Mouse (Mus musculus): ENCODE measurements at regions not wholly inside any gene's neighbourhood (a gene's known extent, or its start where the extent isn't known, plus 50 kb on each side); places are given as distances from the start of the nearest gene placed in this dataset.
A peak's percentile ranks its signal among the peaks of the same experiment; 100 is the strongest.
"Not testable (repeated sequence)": the region's sequence is repeated elsewhere in the genome, so short reads cannot be mapped to it uniquely, and the experiment has no call there.

GRCm38 (mm10) chr4:10398075-10398474 is 476.2 kb upstream of the 2610301B20Rik start:
- Histone ChIP-seq H3K4me2 (ENCODE audit: low read depth) (no peak overlapping the region), H3K4me3 (ENCODE audit: low read depth, low read length) (no peak overlapping the region), H3K27me3 (ENCODE audit: insufficient read depth, low read length) (no peaks in the 10 kb centered on the region), H3K27ac (ENCODE audit: low read depth, low read length) (no peak overlapping the region), H3K36me3 (ENCODE audit: insufficient read depth) (no peaks in the 10 kb centered on the region), H3K4me1 (ENCODE audit: insufficient read depth) (no peaks in the 10 kb centered on the region), H3K9me3 (ENCODE audit: low read length) (no peaks in the 10 kb centered on the region), H3K9ac (no peak overlapping the region)
- no peak for TF ChIP-seq CTCF (IDR thresholded peaks at IDR 0.05; ENCODE audit: low read depth)
- DNase-seq (no peak), ATAC-seq (no peak)
- WGBS: 90% methylated on average over 2 of the region's 2 CpGs

GRCm38 (mm10) chr4:10399649-10400048 is 474.6 kb upstream of the 2610301B20Rik start:
- no peaks in the 10 kb centered on the region for H3K36me3 ChIP-seq (ENCODE audit: insufficient read depth)
- WGBS: 40% methylated on average over 1 of the region's 1 CpGs
- TF ChIP-seq CTCF (IDR thresholded peaks at IDR 0.05; ENCODE audit: low read depth): no peak
- no peak for ATAC-seq
- H3K27me3 ChIP-seq (ENCODE audit: insufficient read depth, low read length): no peaks in the 10 kb centered on the region
- no peaks in the 10 kb centered on the region for H3K4me1 ChIP-seq (ENCODE audit: insufficient read depth)
- H3K27ac ChIP-seq (ENCODE audit: low read depth, low read length): no peak overlapping the region
- H3K9me3 ChIP-seq (ENCODE audit: low read length): no peaks in the 10 kb centered on the region
- no peak for DNase-seq
- H3K9ac ChIP-seq: no peak overlapping the region
- no peak overlapping the region for H3K4me2 ChIP-seq (ENCODE audit: low read depth)
- no peak overlapping the region for H3K4me3 ChIP-seq (ENCODE audit: low read depth, low read length)

DNA sequence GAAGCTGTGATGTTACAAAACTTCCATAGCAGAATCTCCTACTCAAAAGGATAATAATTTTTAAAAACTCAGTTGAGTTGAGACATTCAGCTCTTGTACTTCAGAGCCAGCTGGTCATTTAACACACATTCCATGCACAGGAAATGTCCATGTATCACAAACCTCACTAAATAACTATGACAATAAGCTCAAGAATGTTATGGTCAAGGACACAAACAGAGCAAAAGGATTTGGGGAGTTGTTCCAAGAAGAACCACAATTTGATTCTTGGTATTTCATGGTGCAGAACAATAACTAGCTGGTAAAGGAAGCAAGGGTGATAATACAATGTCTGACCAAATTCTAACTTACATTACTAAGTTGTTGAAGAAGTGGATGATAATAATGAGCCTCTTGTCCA is 471.4 kb upstream of the 2610301B20Rik start:
- no peak for TF ChIP-seq CTCF (IDR thresholded peaks at IDR 0.05; ENCODE audit: low read depth)
- DNase-seq: no peak
- Histone ChIP-seq H3K36me3 (ENCODE audit: insufficient read depth) (no peaks in the 10 kb centered on the region), H3K4me3 (ENCODE audit: low read depth, low read length) (no peak overlapping the region), H3K4me1 (ENCODE audit: insufficient read depth) (no peaks in the 10 kb centered on the region), H3K27ac (ENCODE audit: low read depth, low read length) (no peak overlapping the region), H3K9me3 (ENCODE audit: low read length) (no peaks in the 10 kb centered on the region), H3K27me3 (ENCODE audit: insufficient read depth, low read length) (no peaks in the 10 kb centered on the region), H3K9ac (no peak overlapping the region), H3K4me2 (ENCODE audit: low read depth) (no peak overlapping the region)
- ATAC-seq: no peak

GRCm38 (mm10) chr4:10404438-10404837 is 469.9 kb upstream of the 2610301B20Rik start:
- Histone ChIP-seq H3K4me1 (ENCODE audit: insufficient read depth) (no peaks in the 10 kb centered on the region), H3K36me3 (ENCODE audit: insufficient read depth) (no peaks in the 10 kb centered on the region), H3K4me2 (ENCODE audit: low read depth) (no peak overlapping the region), H3K4me3 (ENCODE audit: low read depth, low read length) (no peak overlapping the region), H3K9me3 (ENCODE audit: low read length) (no peaks in the 10 kb centered on the region), H3K27ac (ENCODE audit: low read depth, low read length) (no peak overlapping the region), H3K27me3 (ENCODE audit: insufficient read depth, low read length) (no peaks in the 10 kb centered on the region), H3K9ac (no peak overlapping the region)
- ATAC-seq: no peak
- no peak for DNase-seq
- TF ChIP-seq CTCF (IDR thresholded peaks at IDR 0.05; ENCODE audit: low read depth): no peak
- 62% methylated on average over 5 of the region's 5 CpGs for WGBS

DNA sequence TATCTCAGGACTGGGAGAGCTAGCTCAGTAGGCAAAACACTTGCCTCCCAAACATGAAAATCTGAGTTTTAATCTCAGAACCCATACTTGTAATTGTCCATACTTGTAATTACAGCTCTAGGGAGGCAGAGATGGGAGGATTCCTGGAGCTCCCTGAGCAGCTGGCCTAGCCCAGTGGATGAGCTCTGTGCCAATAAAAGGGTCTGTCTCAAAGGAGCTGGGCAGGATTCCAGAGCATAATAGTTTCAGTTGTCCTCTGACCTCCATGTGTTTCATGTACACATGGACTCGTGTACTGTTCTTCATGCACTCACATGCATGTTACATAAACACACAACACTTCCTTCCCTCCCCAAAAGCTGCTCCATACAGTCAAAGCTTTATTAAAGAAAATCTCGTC is 469.2 kb upstream of the 2610301B20Rik start:
- 62% methylated on average over 2 of the region's 2 CpGs for WGBS

DNA sequence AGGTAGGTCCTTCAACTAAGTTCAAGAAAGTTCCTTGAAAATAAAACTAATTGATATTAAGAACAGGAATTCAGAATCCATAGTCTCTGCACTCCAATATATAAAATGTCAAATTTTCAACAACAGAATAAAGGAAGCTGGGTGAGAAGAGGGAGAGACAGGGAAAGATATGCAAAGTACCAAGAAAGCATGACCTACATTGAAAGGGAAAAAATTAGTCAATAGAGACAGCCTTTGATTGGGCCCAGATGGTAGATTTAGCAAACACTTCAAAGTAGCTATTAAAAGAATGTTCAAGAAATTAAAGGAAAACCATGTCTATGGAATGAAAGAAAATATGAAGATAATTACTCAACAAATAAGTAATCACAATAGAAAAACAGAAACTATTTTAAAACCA is 460.0 kb upstream of the 2610301B20Rik start:
- Histone ChIP-seq H3K27ac (ENCODE audit: low read depth, low read length) (no peak overlapping the region), H3K9ac (no peak overlapping the region), H3K36me3 (ENCODE audit: insufficient read depth) (no peaks in the 10 kb centered on the region), H3K27me3 (ENCODE audit: insufficient read depth, low read length) (no peaks in the 10 kb centered on the region), H3K4me2 (ENCODE audit: low read depth) (no peak overlapping the region), H3K9me3 (ENCODE audit: low read length) (no peaks in the 10 kb centered on the region), H3K4me1 (ENCODE audit: insufficient read depth) (no peaks in the 10 kb centered on the region), H3K4me3 (ENCODE audit: low read depth, low read length) (no peak overlapping the region)
- ATAC-seq (no peak), DNase-seq (no peak)
- no peak for TF ChIP-seq CTCF (IDR thresholded peaks at IDR 0.05; ENCODE audit: low read depth)

More for the DNA sequence above, 469.2 kb upstream of the 2610301B20Rik start:
- Histone ChIP-seq H3K27me3 (ENCODE audit: insufficient read depth, low read length) (no peaks in the 10 kb centered on the region), H3K4me2 (ENCODE audit: low read depth) (no peak overlapping the region), H3K9me3 (ENCODE audit: low read length) (no peaks in the 10 kb centered on the region), H3K9ac (no peak overlapping the region), H3K4me1 (ENCODE audit: insufficient read depth) (no peaks in the 10 kb centered on the region), H3K36me3 (ENCODE audit: insufficient read depth) (no peaks in the 10 kb centered on the region), H3K27ac (ENCODE audit: low read depth, low read length) (no peak overlapping the region), H3K4me3 (ENCODE audit: low read depth, low read length) (no peak overlapping the region)
- no peak for TF ChIP-seq CTCF (IDR thresholded peaks at IDR 0.05; ENCODE audit: low read depth)
- no peak for DNase-seq
- no peak for ATAC-seq

DNA sequence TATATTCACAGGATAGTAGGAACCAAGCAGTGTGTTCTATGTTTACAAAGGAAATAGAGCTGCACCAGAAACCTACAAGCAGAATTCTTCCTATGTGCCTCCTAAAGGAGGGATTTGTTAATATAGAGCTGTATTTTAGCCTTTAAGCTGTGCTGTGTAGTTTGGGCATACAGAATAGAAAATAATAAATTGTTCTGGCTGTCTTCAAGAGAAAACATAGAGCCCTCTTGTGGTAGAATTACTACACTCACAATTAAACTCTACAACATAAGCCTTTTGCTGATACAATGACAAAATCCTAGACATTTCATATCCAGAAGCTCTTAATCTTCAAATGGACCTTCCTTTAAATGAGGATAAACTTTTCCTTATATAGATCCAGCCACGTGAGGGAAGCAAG is 452.9 kb upstream of the 2610301B20Rik start:
- WGBS: 61% methylated on average over 1 of the region's 1 CpGs

DNA sequence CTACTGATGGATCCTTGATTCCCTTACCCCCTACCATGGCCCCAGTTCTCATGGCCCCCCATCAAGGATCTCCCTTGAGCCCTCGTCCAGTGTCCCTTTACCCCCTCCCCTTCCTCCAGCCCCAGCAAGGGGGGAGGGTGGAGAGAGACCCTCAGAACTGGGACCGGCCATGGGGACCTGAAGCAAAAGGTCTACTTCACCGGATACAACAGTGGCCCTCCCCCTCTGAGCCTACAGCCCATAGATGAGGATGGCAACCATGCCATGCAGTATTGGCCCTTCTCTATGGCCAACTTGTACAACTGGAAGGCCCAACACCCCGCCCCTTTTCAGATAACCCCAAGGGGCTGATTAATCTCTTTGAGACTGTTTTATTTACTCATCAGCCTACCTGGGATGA is 439.9 kb upstream of the 2610301B20Rik start:
- DNase-seq: no peak

More for the DNA sequence above, 452.9 kb upstream of the 2610301B20Rik start:
- Histone ChIP-seq H3K27me3 (ENCODE audit: insufficient read depth, low read length) (no peaks in the 10 kb centered on the region), H3K9me3 (ENCODE audit: low read length) (no peaks in the 10 kb centered on the region), H3K4me2 (ENCODE audit: low read depth) (no peak overlapping the region), H3K36me3 (ENCODE audit: insufficient read depth) (no peaks in the 10 kb centered on the region), H3K9ac (no peak overlapping the region), H3K4me3 (ENCODE audit: low read depth, low read length) (no peak overlapping the region), H3K27ac (ENCODE audit: low read depth, low read length) (no peak overlapping the region), H3K4me1 (ENCODE audit: insufficient read depth) (no peaks in the 10 kb centered on the region)
- TF ChIP-seq CTCF (IDR thresholded peaks at IDR 0.05; ENCODE audit: low read depth): peak; percentile 44
- ATAC-seq (peak; percentile 56), DNase-seq (peak; percentile 13)

GRCm38 (mm10) chr4:10439921-10440320 is 434.4 kb upstream of the 2610301B20Rik start:
- ATAC-seq; H3K9ac ChIP-seq; DNase-seq; H3K4me2 ChIP-seq (ENCODE audit: low read depth); H3K4me3 ChIP-seq (ENCODE audit: low read depth, low read length); H3K27me3 ChIP-seq (ENCODE audit: insufficient read depth, low read length); H3K4me1 ChIP-seq (ENCODE audit: insufficient read depth); H3K9me3 ChIP-seq (ENCODE audit: low read length); H3K27ac ChIP-seq (ENCODE audit: low read depth, low read length); H3K36me3 ChIP-seq (ENCODE audit: insufficient read depth): not testable (repeated sequence)

More for the DNA sequence above, 439.9 kb upstream of the 2610301B20Rik start:
- Histone ChIP-seq H3K9ac (no peak overlapping the region), H3K9me3 (ENCODE audit: low read length) (no peaks in the 10 kb centered on the region), H3K27ac (ENCODE audit: low read depth, low read length) (no peak overlapping the region), H3K27me3 (ENCODE audit: insufficient read depth, low read length) (no peaks in the 10 kb centered on the region), H3K36me3 (ENCODE audit: insufficient read depth) (no peaks in the 10 kb centered on the region), H3K4me3 (ENCODE audit: low read depth, low read length) (no peak overlapping the region), H3K4me2 (ENCODE audit: low read depth) (no peak overlapping the region), H3K4me1 (ENCODE audit: insufficient read depth) (no peaks in the 10 kb centered on the region)
- ATAC-seq: no peak
- TF ChIP-seq CTCF (IDR thresholded peaks at IDR 0.05; ENCODE audit: low read depth): no peak
- 87% methylated on average over 4 of the region's 4 CpGs for WGBS
